Mouse (Mus musculus) Patski (cell line): Measurements from ENCODE around the gene Adamts14. TPM values are rescaled to one million over a fixed set of nuclear protein-coding genes. Genes with fewer than 3 reads are reported as not detected.

Source experiments
- ATAC-seq: fragments of 100-300 bp; one replicate; pipeline ENCODE4 v1.8.0; 2021
- CTCF ChIA-PET: fragments of 350-600 bp; sonication (Branson Sonifier 250); formaldehyde crosslinking; loops from one replicate; lab custom pipeline; 2022; ENCODE audit warnings: inconsistent platforms; lab: Charles Lee
- POLR2A ChIA-PET: fragments of 350-600 bp; sonication (Branson Sonifier 250); formaldehyde crosslinking; loops from one replicate; lab custom pipeline; 2022; ENCODE audit warnings: antibody characterized with exemption, inconsistent platforms; lab: Charles Lee
- DNase-seq: peaks from one replicate; pipeline ENCODE4 v3.0.0-alpha.2; 2011; ENCODE audit warnings: low read depth, low spot score
- H3K27me3 ChIP-seq: fragments of 371-371 bp; one replicate; pipeline ENCODE4 v1.5.1; 2021
- CTCF ChIP-seq: fragments of 100-300 bp; IDR thresholded peaks from one replicate; pipeline ENCODE4 v1.5.1; 2021
- in situ Hi-C: fragments of 300-500 bp; cut with MboI; formaldehyde crosslinking; loops from 3 replicates; pipeline ENCODE4 v1.11.1; 2018; ENCODE audit warnings: low pct_unique_long_range_greater_than_20kb, mixed read lengths
- polyA plus RNA-seq: library from polyadenylated mRNA; unstranded; gene quantifications from one replicate; pipeline ENCODE4 v1.2.3, GENCODE M21; 2021

Gene Adamts14
- polyA plus RNA-seq, 1 experiment from 2014 or later = 13.2 TPM

GRCm38 (mm10) chr10:61150616-61151015, 122.6 kb downstream of the Adamts14 start:
- DNase-seq = no peak

GRCm38 (mm10) chr10:61149476-61149875, 123.8 kb downstream of the Adamts14 start:
- TF ChIP-seq CTCF = no peak
- POLR2A ChIA-PET = no interaction called here
- no peak for DNase-seq
- ATAC-seq = no peak
- in situ Hi-C loops = no loop called here
- H3K27me3 ChIP-seq = no peaks in the 10 kb centered on the region
- CTCF ChIA-PET = no interaction called here

More at GRCm38 (mm10) chr10:61150616-61151015, 122.6 kb downstream of the Adamts14 start:
- no peaks in the 10 kb centered on the region for H3K27me3 ChIP-seq
- ATAC-seq = no peak
- ChIA-PET POLR2A (no interaction called here), CTCF (interaction anchor here (1.1 kb wide), 1 partner anchor 100 kb away, joined by 3 read pairs; no protein-coding TSS in a partner anchor)
- TF ChIP-seq CTCF = no peak
- in situ Hi-C loops = no loop called here

DNA sequence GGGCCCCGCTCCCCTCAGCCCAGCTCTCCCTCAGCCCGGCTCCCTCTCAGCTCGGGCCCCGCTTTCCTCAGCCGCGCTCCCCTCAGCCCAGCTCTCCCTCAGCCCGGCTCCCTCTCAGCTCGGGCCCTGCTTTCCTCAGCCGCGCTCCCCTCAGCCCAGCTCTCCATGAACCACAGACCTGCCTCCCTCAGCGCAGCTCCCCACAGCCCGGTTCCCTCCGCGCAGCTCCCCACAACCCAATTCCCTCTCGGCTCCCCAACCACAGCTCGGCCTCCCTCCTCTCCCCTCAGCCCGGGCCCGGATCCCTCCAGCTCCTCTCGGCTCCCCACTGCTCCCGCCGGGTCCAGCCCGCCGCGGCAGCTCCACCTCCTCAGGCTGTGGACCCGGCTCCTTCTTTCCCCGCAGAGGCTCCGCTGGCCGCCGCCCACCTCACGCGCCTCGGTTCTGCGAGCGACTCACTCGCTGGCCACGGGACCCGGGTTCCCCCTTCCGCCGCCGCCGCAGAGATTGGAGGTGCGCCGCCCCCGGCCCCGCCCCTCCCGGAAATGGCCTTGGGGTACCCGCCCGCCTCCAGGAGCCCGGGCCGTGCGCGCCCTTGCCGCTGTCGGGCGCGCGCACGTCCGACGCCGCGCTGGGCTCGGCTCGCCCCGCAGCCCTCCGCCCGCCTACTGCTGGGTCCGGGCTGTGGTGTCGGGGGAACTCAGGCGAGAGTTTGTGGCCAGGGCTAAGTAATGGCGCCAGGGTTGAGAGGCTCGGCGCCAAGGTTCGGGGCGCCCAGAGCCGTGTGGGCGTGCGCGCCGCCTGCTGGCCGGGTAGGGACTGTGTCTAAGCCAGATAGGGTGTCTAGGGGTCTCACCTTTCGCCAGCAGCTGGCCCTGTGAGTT, 125.8 kb downstream of the Adamts14 start, which contains the start of gene Sgpl1:
Sgpl1 (minus strand) TSS at position 547 of the 884 bp plus-strand sequence.
- DNase-seq (no peak), ATAC-seq (peak; percentile 70)
- CTCF ChIA-PET = interaction anchor here (1.1 kb wide), 1 partner anchor 14 kb away, joined by 3 read pairs; no protein-coding TSS in a partner anchor
- POLR2A ChIA-PET = interaction anchor here (0.8 to 1.6 kb wide), 4 partner anchors 12 to 334 kb away, joined by 3 to 4 read pairs (median 4); no protein-coding TSS in a partner anchor
- TF ChIP-seq CTCF = peak; percentile 99
- no peaks in the 10 kb centered on the region for H3K27me3 ChIP-seq
- in situ Hi-C loops = no loop called here

Other genes starting within 250 kb of the Adamts14 start
- 211 TPM for gene Pcbd1, start 184.1 kb downstream of the Adamts14 start, polyA plus RNA-seq
- 163 TPM for gene Sgpl1, start 125.7 kb downstream of the Adamts14 start, polyA plus RNA-seq
- not detected for gene Tbata, start 101.5 kb downstream of the Adamts14 start, polyA plus RNA-seq
- not detected for gene Prf1, start 24.4 kb upstream of the Adamts14 start, polyA plus RNA-seq
- gene Pald1, start 110.1 kb upstream of the Adamts14 start, polyA plus RNA-seq = 14.5 TPM
- gene Nodal, start 144.5 kb upstream of the Adamts14 start, polyA plus RNA-seq = not detected
- gene Eif4ebp2, start 179.2 kb upstream of the Adamts14 start, polyA plus RNA-seq = 47.4 TPM
- gene Lrrc20, start 202.4 kb upstream of the Adamts14 start, polyA plus RNA-seq = 14.0 TPM